Mouse (Mus musculus) hindbrain, embryonic 11.5 days (tissue): Measurements from ENCODE around the gene Gm3095. TPM values are rescaled to one million over a fixed set of nuclear protein-coding genes. Genes with fewer than 3 reads are reported as not detected.
"Not testable (repeated sequence)": the region's sequence is repeated elsewhere in the genome, so short reads cannot be mapped to it uniquely, and the experiment has no call there.

Experiments used
- ATAC-seq: fragments of 200-750 bp; cut with Nextera tagmentation; 2 replicates; pipeline ENCODE4 v1.8.0; 2017; ENCODE audit warnings: mild to moderate bottlenecking, moderate TSS enrichment, moderate library complexity; ENCODE audit not compliant: low FRiP score
- DNase-seq: peaks from one replicate; pipeline ENCODE4 v3.0.0-alpha.2; 2015; ENCODE audit warnings: low spot score
- H3K27ac ChIP-seq: fragments of 300-500 bp; sonication (generic); 2 replicates; pipeline ENCODE4 v1.5.1; 2014; ENCODE audit warnings: mild to moderate bottlenecking, low read depth, low read length
- H3K27me3 ChIP-seq: fragments of 300-500 bp; sonication (generic); 2 replicates; pipeline ENCODE4 v1.6.1; 2014; ENCODE audit warnings: mild to moderate bottlenecking, low read length, moderate library complexity, mixed read lengths; ENCODE audit not compliant: control insufficient read depth, insufficient read depth
- H3K36me3 ChIP-seq: fragments of 300-500 bp; sonication (generic); 2 replicates; pipeline ENCODE4 v1.6.1; 2014; ENCODE audit warnings: mild to moderate bottlenecking, low read length, moderate library complexity, mixed read lengths; ENCODE audit not compliant: control insufficient read depth, insufficient read depth
- H3K4me1 ChIP-seq: fragments of 300-500 bp; sonication (generic); replicated peaks from 2 replicates; pipeline ENCODE4 v1.6.1; 2014; ENCODE audit warnings: low read length, mixed read lengths; ENCODE audit not compliant: control insufficient read depth, insufficient read depth
- H3K4me2 ChIP-seq: fragments of 300-500 bp; sonication (generic); replicated peaks from 2 replicates; pipeline ENCODE4 v1.6.1; 2014; ENCODE audit warnings: mild to moderate bottlenecking, low read depth, low read length
- H3K4me3 ChIP-seq: fragments of 300-500 bp; sonication (generic); 2 replicates; pipeline ENCODE4 v1.5.1; 2014; ENCODE audit warnings: low read depth, low read length
- H3K9ac ChIP-seq: fragments of 300-500 bp; sonication (generic); 2 replicates; pipeline ENCODE4 v1.6.1; 2014; ENCODE audit warnings: low read depth, low read length
- H3K9me3 ChIP-seq: fragments of 300-500 bp; sonication (generic); 2 replicates; pipeline ENCODE4 v1.6.1; 2016; ENCODE audit warnings: low read length; ENCODE audit not compliant: control insufficient read depth
- WGBS: fragments of 180-500 bp; shearing (Covaris S2); extraction: QIAGEN DNeasy Blood & Tissue Kit; methylation state at CpG from one replicate; pipeline ENCODE4 v1.1.7; 2014; 5-methylcytosine and 5-hydroxymethylcytosine counted together
- polyA plus RNA-seq: library from polyadenylated mRNA; unstranded; fragments of >200 nt; fragmentation: Nextera tagmentation; extraction: Ambion mirVana; gene quantifications from 2 replicates; pipeline ENCODE4 v1.2.1, GENCODE M21; 2014

Gm3095 gene
- 0.15 and 0.36 TPM in 2 replicates for polyA plus RNA-seq

- not testable (repeated sequence) for H3K27ac ChIP-seq, H3K36me3 ChIP-seq, DNase-seq, H3K9me3 ChIP-seq, ATAC-seq, H3K27me3 ChIP-seq, H3K4me2 ChIP-seq, H3K4me1 ChIP-seq, H3K9ac ChIP-seq, H3K4me3 ChIP-seq
- no CpG with 5 or more reads among the region's 2 CpGs for WGBS
Observed at GRCm38 (mm10) chr14:3963247-3963646, at the start of gene Gm3095. Gm3095 (plus strand) TSS chr14:3963547.

GRCm38 (mm10) chr14:3931456-3931855 is 31.9 kb upstream of the Gm3095 start, which contains the start of gene Gm3029:
Gm3029 (plus strand) TSS chr14:3931756.
- H3K27ac ChIP-seq, ATAC-seq, DNase-seq, H3K9me3 ChIP-seq, H3K36me3 ChIP-seq, H3K27me3 ChIP-seq, H3K9ac ChIP-seq, H3K4me1 ChIP-seq, H3K4me2 ChIP-seq, H3K4me3 ChIP-seq: not testable (repeated sequence)
- no CpG with 5 or more reads among the region's 2 CpGs for WGBS

- not testable (repeated sequence) for H3K4me3 ChIP-seq, ATAC-seq, H3K9me3 ChIP-seq
Observed at GRCm38 (mm10) chr14:3998094-3998493, 34.7 kb downstream of the Gm3095 start, which contains the start of gene Gm3099. Gm3099 (plus strand) TSS chr14:3998394.

More at GRCm38 (mm10) chr14:3998094-3998493, 34.7 kb downstream of the Gm3095 start, which contains the start of gene Gm3099:
- H3K9ac ChIP-seq, H3K27ac ChIP-seq, H3K4me2 ChIP-seq, DNase-seq, H3K36me3 ChIP-seq, H3K4me1 ChIP-seq, H3K27me3 ChIP-seq: not testable (repeated sequence)
- 91% methylated on average over 1 of the region's 3 CpGs for WGBS

Other genes with a start within 250 kb of the Gm3095 start
- 0.64 and 1.6 TPM in 2 replicates for gene Gm3002, start 153.5 kb upstream of the Gm3095 start, polyA plus RNA-seq
- gene Gm3033, start 117.3 kb upstream of the Gm3095 start, polyA plus RNA-seq, result 0.17 TPM in 1 of 2 replicates, not detected in the other
- gene Gm2916, start 79.4 kb upstream of the Gm3095 start, polyA plus RNA-seq, result 0.20 TPM in 2 replicates
- not detected in 2 replicates for gene Gm3029, start 31.8 kb upstream of the Gm3095 start, polyA plus RNA-seq
- gene Gm3099, start 34.8 kb downstream of the Gm3095 start, polyA plus RNA-seq, result not detected in 2 replicates
- 0.31 and 0.66 TPM in 2 replicates for gene Gm5796, start 60.4 kb downstream of the Gm3095 start, polyA plus RNA-seq
- gene Gm3115, start 120.6 kb downstream of the Gm3095 start, polyA plus RNA-seq, result not detected in 2 replicates
- gene Gm8108, start 147.0 kb downstream of the Gm3095 start, polyA plus RNA-seq, result 0.42 TPM in 1 of 2 replicates, not detected in the other
- gene Gm3127, start 201.5 kb downstream of the Gm3095 start, polyA plus RNA-seq, result not detected in 2 replicates
- 1.5 and 1.7 TPM in 2 replicates for gene Gm2974, start 219.0 kb downstream of the Gm3095 start, polyA plus RNA-seq